Mouse (Mus musculus): Measurements from ENCODE around the gene Rtbdn. TPM values are rescaled to one million over a fixed set of nuclear protein-coding genes. Genes with fewer than 3 reads are reported as not detected.

Gene Rtbdn
- polyA plus RNA-seq, 1 experiment from 2014 or later: 0.19 TPM

DNA sequence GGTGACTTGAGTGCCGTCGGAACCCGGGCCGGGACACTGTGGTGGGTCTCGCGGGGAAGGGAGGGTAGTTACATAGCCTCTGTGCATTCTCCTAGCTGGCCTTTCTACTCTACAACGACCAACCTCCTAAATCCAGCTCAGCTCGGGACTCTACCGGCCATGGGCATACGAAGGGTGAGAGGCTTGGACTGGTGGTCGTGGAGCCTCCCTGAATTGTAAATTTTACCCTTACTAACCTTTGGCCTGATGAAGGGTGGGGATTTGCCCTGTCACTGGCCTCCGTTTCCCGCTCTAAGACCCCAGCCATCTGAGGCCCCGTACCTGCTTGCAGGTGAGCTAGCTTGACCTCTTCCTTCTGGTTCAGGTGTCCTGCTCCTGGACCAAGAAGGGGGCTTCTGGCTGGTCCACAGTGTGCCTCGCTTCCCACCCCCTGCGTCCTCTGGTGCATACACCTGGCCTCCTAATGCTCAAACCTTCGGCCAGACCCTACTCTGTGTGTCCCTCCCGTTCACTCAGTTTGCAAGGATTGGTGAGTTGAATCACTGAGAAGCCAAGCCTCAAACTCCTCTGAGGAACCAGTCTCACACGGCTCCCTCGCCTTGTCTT lies 37.5 kb upstream of the Rtbdn start:
- 46% methylated on average over 20 of the region's 20 CpGs for WGBS
- no peaks in the 10 kb centered on the region for H3K9me3 ChIP-seq
- H3K9ac ChIP-seq: peak overlapping the region; percentile 48
- 0 out of 2 replicates have a peak, but pooled peaks cover 3% of the 10 kb centered on the region for H3K36me3 ChIP-seq
- no peak for ATAC-seq (ENCODE audit: insufficient number of reproducible peaks, low FRiP score, low TSS enrichment, low read depth)
- H3K27me3 ChIP-seq: peaks cover 39% of the 10 kb centered on the region
- peak overlapping the region; percentile 71 for H3K4me2 ChIP-seq
- peak overlapping the region; percentile 55 for H3K4me3 ChIP-seq
- H3K4me1 ChIP-seq: peaks cover 31% of the 10 kb centered on the region
- no peak overlapping the region for H3K27ac ChIP-seq

DNA sequence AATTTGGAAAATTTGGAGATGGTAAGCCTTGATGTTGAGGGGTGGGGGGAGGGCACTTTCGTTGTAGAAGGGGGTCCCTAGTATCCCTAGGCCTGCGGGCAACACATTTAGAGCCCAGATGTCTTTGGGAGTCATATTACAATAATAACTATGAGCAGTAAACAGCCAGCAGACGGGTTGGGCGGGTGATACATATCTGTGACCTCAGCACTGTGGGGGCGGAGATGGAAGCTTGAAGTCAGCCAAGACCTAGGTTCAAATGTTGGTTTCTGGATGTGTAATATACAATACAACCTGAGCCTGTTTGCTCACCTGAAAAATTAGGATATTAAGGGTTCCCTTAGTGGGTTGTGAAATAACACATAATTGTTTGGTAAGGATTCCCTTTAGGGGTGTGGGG lies 36.8 kb upstream of the Rtbdn start:
- H3K4me1 ChIP-seq: peaks cover 31% of the 10 kb centered on the region
- peaks cover 39% of the 10 kb centered on the region for H3K27me3 ChIP-seq
- H3K9me3 ChIP-seq: no peaks in the 10 kb centered on the region
- no peak overlapping the region for H3K9ac ChIP-seq
- 0 out of 2 replicates have a peak, but pooled peaks cover 3% of the 10 kb centered on the region for H3K36me3 ChIP-seq
- H3K4me3 ChIP-seq: no peak overlapping the region
- H3K4me2 ChIP-seq: no peak overlapping the region; the same call in 1 of the 2 replicates
- ATAC-seq (ENCODE audit: insufficient number of reproducible peaks, low FRiP score, low TSS enrichment, low read depth): no peak
- WGBS: 39% methylated on average over 5 of the region's 5 CpGs
- H3K27ac ChIP-seq: no peak overlapping the region

DNA sequence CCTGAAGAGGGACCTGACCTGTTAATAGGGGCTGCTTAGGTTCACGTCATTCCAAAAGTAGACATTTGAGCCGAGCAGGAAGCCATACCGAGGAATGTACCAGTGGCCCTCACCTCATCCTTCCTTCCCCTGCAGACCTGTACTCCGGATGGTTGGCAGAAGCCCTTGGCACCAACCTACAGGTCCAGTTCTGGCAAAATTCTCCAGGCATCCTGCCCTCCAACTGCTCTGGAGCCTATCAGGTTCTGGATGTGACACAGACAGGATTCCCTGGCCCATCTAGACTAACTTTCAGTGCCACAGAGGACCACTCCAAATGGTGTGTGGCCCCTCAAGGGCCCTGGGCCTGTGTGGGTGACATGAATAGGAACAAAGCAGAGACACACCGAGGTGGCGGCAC lies 36.2 kb upstream of the Rtbdn start:
- Histone ChIP-seq H3K27ac (no peak overlapping the region), H3K4me1 (peaks cover 31% of the 10 kb centered on the region), H3K27me3 (peaks cover 41% of the 10 kb centered on the region), H3K4me2 (no peak overlapping the region), H3K9ac (no peak overlapping the region), H3K4me3 (no peak overlapping the region), H3K36me3 (0 out of 2 replicates have a peak, but pooled peaks cover 3% of the 10 kb centered on the region), H3K9me3 (no peaks in the 10 kb centered on the region)
- WGBS: 85% methylated on average over 6 of the region's 6 CpGs
- ATAC-seq (ENCODE audit: insufficient number of reproducible peaks, low FRiP score, low TSS enrichment, low read depth): no peak

DNA sequence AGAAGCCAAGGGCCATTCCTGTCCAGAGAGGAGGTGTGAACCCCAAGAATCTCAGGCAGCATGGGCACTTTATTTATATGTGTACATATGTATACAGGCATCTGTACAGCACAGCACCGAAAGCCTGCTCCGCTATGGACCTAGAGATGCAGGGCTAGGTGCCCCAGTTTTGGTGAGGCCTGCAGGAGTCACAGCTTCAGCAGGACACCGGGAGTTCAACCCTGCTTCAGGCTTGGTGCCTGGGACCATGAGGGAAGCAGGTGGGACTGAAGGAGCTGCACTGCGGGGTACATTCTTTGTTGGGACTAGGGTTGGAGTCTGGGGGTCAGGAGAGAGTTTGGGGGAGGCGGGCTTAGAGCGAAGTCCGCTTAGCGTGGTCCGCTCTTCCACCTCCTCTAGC lies 34.9 kb upstream of the Rtbdn start:
- WGBS: 82% methylated on average over 9 of the region's 9 CpGs
- Histone ChIP-seq H3K4me3 (no peak overlapping the region), H3K27me3 (peaks cover 54% of the 10 kb centered on the region)

DNA sequence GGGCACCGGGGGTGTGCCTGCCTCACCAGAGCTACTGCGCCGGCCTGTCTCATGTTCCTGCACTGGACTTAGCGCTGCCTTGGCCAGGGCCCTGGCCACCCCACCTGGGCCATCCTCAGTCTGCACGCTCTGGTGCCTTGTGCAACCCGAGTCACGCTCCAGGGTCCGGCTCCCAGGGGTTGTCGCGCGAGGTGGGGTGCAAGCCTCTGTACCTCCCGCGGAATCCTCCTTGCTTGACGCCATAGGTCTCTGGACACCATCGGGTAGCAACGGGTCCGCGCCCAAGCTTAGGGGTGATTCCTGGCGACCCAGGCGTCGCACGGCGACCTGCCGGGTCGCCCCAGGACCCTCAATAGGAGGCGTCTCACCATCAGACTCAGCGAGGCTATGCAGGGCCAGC lies 34.4 kb upstream of the Rtbdn start:
- no peak for ATAC-seq (ENCODE audit: insufficient number of reproducible peaks, low FRiP score, low TSS enrichment, low read depth)
- Histone ChIP-seq H3K9ac (no peak overlapping the region), H3K27me3 (peaks cover 56% of the 10 kb centered on the region)

More for the DNA sequence above, 34.9 kb upstream of the Rtbdn start:
- no peak for ATAC-seq (ENCODE audit: insufficient number of reproducible peaks, low FRiP score, low TSS enrichment, low read depth)
- no peak overlapping the region for H3K9ac ChIP-seq
- no peak overlapping the region for H3K4me2 ChIP-seq
- no peak overlapping the region for H3K27ac ChIP-seq
- H3K4me1 ChIP-seq: peaks cover 31% of the 10 kb centered on the region
- 0 out of 2 replicates have a peak, but pooled peaks cover 3% of the 10 kb centered on the region for H3K36me3 ChIP-seq
- H3K9me3 ChIP-seq: no peaks in the 10 kb centered on the region

DNA sequence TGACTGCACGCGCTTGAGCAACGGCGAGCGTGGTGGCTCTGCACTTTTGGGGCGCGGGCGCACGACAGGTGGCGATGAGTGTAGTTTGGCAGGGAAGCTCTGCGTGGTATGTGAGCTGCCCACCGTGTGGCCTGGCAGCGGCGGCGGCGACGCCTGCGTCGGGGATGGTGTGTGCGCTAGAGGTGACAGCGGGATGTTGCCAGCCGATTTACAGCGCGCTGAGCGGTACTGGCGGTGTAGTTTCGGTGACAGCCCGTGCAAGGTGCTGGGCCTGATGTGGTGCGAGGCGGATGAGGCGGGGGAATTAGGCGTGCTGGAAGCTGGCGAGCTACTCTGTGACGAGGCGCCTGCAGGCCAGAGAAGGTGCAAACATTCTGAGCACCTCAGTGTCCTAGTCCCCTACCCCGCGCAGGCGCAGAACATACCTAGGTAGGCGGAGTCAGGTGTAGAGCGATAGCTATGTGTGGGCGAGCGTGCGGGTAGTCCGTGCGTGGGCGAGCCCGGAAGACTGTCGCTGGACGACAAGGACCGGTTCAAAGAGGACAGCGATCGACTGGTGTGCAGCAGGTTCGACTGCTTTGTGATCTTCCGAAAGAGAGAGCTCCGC lies 33.8 kb upstream of the Rtbdn start:
- Histone ChIP-seq H3K4me2 (peak overlapping the region; percentile 83), H3K4me1 (peaks cover 33% of the 10 kb centered on the region), H3K27ac (no peak overlapping the region), H3K36me3 (0 out of 2 replicates have a peak, but pooled peaks cover 3% of the 10 kb centered on the region), H3K4me3 (peak overlapping the region; percentile 41), H3K9me3 (no peaks in the 10 kb centered on the region), H3K27me3 (peaks cover 62% of the 10 kb centered on the region), H3K9ac (0 out of 2 replicates have a peak overlapping the region, but pooled peaks have one; percentile 21)
- ATAC-seq (ENCODE audit: insufficient number of reproducible peaks, low FRiP score, low TSS enrichment, low read depth): no peak
- 1% methylated on average over 55 of the region's 55 CpGs for WGBS

More for the DNA sequence above, 34.4 kb upstream of the Rtbdn start:
- H3K9me3 ChIP-seq: no peaks in the 10 kb centered on the region
- no peak overlapping the region for H3K27ac ChIP-seq
- 21% methylated on average over 27 of the region's 27 CpGs for WGBS
- H3K4me1 ChIP-seq: peaks cover 31% of the 10 kb centered on the region
- peak overlapping the region; percentile 83 for H3K4me2 ChIP-seq
- 0 out of 2 replicates have a peak, but pooled peaks cover 3% of the 10 kb centered on the region for H3K36me3 ChIP-seq
- H3K4me3 ChIP-seq: peak overlapping the region; percentile 41

DNA sequence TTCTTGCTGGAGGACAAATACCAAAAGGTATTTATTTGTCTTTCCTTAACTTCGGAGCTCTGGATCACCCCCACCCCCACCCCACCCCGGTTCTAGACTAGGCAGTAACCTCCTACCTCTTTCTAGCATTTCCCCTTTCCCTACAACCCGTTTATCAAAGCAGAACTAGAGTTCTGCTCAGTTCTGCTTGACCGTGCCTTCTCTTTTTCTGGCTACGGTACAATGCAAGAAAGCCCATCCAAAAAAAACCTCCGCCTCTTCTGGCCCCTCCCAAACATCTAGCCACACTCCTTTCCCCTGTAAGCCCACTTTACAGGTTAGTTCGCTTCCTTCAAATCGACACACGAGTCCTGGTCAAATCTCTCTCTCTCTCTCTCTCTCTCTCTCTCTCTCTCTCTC lies 33.3 kb upstream of the Rtbdn start:
- no peak for ATAC-seq (ENCODE audit: insufficient number of reproducible peaks, low FRiP score, low TSS enrichment, low read depth)
- H3K4me2 ChIP-seq: peak overlapping the region; percentile 83
- H3K4me1 ChIP-seq: peaks cover 33% of the 10 kb centered on the region
- 8% methylated on average over 9 of the region's 9 CpGs for WGBS
- peaks cover 67% of the 10 kb centered on the region for H3K27me3 ChIP-seq
- H3K36me3 ChIP-seq: 0 out of 2 replicates have a peak, but pooled peaks cover 3% of the 10 kb centered on the region
- H3K9me3 ChIP-seq: no peaks in the 10 kb centered on the region
- no peak overlapping the region for H3K27ac ChIP-seq
- peak overlapping the region; percentile 41 for H3K4me3 ChIP-seq
- H3K9ac ChIP-seq: no peak overlapping the region

DNA sequence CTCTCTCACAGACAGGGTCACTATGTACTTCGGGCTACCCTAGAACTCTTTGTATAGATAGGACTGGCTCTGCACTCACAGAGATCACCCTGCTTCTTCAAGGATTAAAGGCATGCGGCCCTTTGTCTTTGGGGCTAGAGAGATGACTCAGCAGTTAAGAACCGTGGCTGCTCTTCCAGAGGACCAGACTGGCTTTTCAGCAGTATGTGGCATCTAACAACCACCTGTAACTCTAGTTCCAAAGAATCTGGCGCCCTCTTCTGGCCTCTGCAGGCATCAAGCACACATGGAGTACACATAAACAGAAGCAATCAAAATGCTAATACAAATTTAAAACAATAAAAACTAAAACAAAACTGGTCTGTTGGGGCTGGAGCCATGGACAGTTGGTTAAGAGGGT lies 32.8 kb upstream of the Rtbdn start:
- H3K4me1 ChIP-seq: peaks cover 31% of the 10 kb centered on the region
- 30% methylated on average over 4 of the region's 4 CpGs for WGBS
- peaks cover 70% of the 10 kb centered on the region for H3K27me3 ChIP-seq
- H3K9ac ChIP-seq: no peak overlapping the region
- 0 out of 2 replicates have a peak, but pooled peaks cover 3% of the 10 kb centered on the region for H3K36me3 ChIP-seq
- ATAC-seq (ENCODE audit: insufficient number of reproducible peaks, low FRiP score, low TSS enrichment, low read depth): no peak
- H3K4me3 ChIP-seq: no peak overlapping the region; the same call in 1 of the 2 replicates
- H3K27ac ChIP-seq: no peak overlapping the region
- H3K4me2 ChIP-seq: peak overlapping the region; percentile 83; the same call in 1 of the 2 replicates
- H3K9me3 ChIP-seq: no peaks in the 10 kb centered on the region

DNA sequence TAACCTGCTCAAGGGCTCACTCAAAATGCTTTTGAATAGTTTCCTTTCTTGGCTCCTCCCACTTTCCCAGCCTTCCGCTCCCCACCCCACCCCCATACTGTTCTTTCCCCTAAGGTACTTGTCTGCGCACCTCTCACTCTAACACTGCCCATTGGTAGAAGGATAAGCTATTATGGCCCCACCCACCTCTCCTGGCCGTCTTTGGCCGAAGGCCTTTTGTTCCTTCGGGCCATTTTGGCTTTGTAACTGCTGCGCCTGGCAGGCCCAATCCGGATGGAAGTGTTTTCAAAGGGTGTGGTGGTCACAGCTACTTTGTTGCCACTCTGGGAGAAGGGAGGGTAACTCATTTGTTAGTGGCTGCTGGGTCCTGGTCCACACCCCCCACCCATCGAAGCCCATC lies 31.5 kb upstream of the Rtbdn start:
- 78% methylated on average over 8 of the region's 8 CpGs for WGBS
- H3K9me3 ChIP-seq: no peaks in the 10 kb centered on the region
- no peak overlapping the region for H3K4me2 ChIP-seq
- H3K4me3 ChIP-seq: no peak overlapping the region
- peaks cover 18% of the 10 kb centered on the region for H3K4me1 ChIP-seq
- H3K9ac ChIP-seq: no peak overlapping the region
- peaks cover 65% of the 10 kb centered on the region for H3K27me3 ChIP-seq
- no peak overlapping the region for H3K27ac ChIP-seq
- no peak for ATAC-seq (ENCODE audit: insufficient number of reproducible peaks, low FRiP score, low TSS enrichment, low read depth)
- 0 out of 2 replicates have a peak, but pooled peaks cover 3% of the 10 kb centered on the region for H3K36me3 ChIP-seq

DNA sequence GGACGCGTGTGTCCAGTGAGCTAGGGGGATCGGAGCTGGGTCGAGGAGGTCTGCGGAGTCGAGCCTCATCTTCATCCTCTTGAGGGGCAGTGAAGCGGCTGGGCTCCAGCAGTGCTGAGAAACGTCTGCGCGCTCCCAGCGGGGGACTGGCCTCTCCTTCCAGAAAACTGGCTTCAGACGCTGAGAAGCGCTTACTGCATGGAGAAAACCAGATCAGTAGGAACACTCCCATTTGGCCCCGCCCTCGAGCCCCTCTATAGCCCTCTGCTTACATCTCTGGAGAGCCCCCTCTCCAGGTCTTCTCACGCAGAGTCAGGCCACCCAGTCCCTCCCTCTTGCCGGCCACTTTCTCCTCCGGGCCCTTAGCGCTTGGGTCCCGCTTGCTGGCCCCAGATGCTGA lies 29.0 kb upstream of the Rtbdn start:
- Histone ChIP-seq H3K27ac (no peak overlapping the region), H3K27me3 (peaks cover 43% of the 10 kb centered on the region), H3K4me3 (no peak overlapping the region), H3K4me2 (no peak overlapping the region), H3K36me3 (no peaks in the 10 kb centered on the region), H3K9ac (no peak overlapping the region), H3K9me3 (no peaks in the 10 kb centered on the region), H3K4me1 (peaks cover 11% of the 10 kb centered on the region)
- no peak for ATAC-seq (ENCODE audit: insufficient number of reproducible peaks, low FRiP score, low TSS enrichment, low read depth)
- WGBS: 38% methylated on average over 20 of the region's 20 CpGs

DNA sequence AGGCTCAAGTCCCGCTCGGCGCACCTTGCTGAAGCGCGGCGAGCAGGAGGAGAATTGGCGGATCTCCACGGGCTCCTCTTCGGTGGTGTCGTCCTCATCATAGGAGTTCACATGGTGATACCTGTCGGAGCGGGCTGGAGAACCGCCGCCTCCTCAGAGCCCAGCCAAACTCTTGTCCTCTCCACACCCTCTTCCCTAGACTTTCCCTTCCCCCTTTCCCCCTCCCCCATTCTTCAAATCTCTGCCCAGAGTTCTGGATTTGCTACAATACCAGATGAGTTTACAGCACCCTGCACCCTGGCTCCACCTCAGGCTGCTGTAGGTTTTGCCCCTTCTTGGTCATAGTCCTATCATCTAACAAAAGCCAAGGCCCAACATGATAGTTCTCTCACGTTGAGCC lies 28.1 kb upstream of the Rtbdn start:
- no peaks in the 10 kb centered on the region for H3K36me3 ChIP-seq
- no peak for ATAC-seq (ENCODE audit: insufficient number of reproducible peaks, low FRiP score, low TSS enrichment, low read depth)
- no peak overlapping the region for H3K4me3 ChIP-seq
- H3K4me1 ChIP-seq: 0 out of 2 replicates have a peak, but pooled peaks cover 3% of the 10 kb centered on the region
- no peaks in the 10 kb centered on the region for H3K9me3 ChIP-seq
- no peak overlapping the region for H3K4me2 ChIP-seq
- peaks cover 36% of the 10 kb centered on the region for H3K27me3 ChIP-seq
- H3K9ac ChIP-seq: no peak overlapping the region
- 87% methylated on average over 15 of the region's 15 CpGs for WGBS
- H3K27ac ChIP-seq: no peak overlapping the region

DNA sequence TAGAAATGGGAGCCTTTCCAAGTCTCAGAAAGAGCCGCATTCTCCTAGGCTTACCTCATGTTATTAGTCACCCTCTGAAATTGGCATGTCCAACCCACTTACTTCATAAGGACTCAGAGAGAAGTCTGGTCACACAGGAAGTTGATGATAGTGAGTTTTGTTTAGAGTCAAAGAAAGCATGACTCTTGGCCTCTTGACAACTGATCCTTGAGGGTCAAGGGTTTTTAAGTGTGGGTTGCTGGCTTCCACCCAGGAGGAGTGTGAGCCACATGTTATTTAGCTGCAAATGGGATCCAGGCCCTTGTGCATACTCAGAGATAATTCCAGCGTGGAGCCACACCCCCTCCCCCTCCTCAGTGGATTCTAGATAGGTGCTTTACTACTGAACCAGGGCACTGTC lies 25.2 kb upstream of the Rtbdn start:
- Histone ChIP-seq H3K4me2 (no peak overlapping the region), H3K4me3 (no peak overlapping the region), H3K27ac (no peak overlapping the region), H3K27me3 (peaks cover 31% of the 10 kb centered on the region), H3K9me3 (no peaks in the 10 kb centered on the region), H3K9ac (no peak overlapping the region), H3K36me3 (no peaks in the 10 kb centered on the region), H3K4me1 (0 out of 2 replicates have a peak, but pooled peaks cover 3% of the 10 kb centered on the region)
- WGBS: 64% methylated on average over 2 of the region's 2 CpGs
- ATAC-seq (ENCODE audit: insufficient number of reproducible peaks, low FRiP score, low TSS enrichment, low read depth): no peak

All from limb, embryonic 15.5 days (tissue).